Mouse (Mus musculus): ENCODE results near the gene Xkrx.
"Not testable (repeated sequence)": the region's sequence is repeated elsewhere in the genome, so short reads cannot be mapped to it uniquely, and the experiment has no call there.

GRCm38 (mm10) chrX:134187201-134187600 lies 25.3 kb upstream of the Xkrx start, which contains the start of gene Arl13a:
- not testable (repeated sequence) for TF ChIP-seq CTCF (IDR thresholded peaks at IDR 0.05; ENCODE audit: borderline replicate concordance, insufficient read depth, low read length); POLR2A (IDR thresholded peaks at IDR 0.05; ENCODE audit: low read depth, low read length)

Measured in embryonic fibroblast, embryonic 13.5 days (primary cell).